Mouse (Mus musculus): Measurements from ENCODE around the gene Gm39653.

GRCm38 (mm10) chr1:63586869-63587268 is 28.9 kb upstream of the Gm39653 start:
- TF ChIP-seq CTCF (IDR thresholded peaks at IDR 0.05; ENCODE audit: extremely low read depth, insufficient read length, insufficient replicate concordance, low read depth, low read length) (no peak), POLR2A (IDR thresholded peaks at IDR 0.05; ENCODE audit: low read depth, low read length) (no peak)

Data from small intestine, adult 2 months (tissue).